Mouse (Mus musculus): Measurements from ENCODE around the gene Olfr1416. TPM values are rescaled to one million over a fixed set of nuclear protein-coding genes. Genes with fewer than 3 reads are reported as not detected.

Olfr1416 gene
- total and polyA plus RNA-seq, 3 experiments: not detected

DNA sequence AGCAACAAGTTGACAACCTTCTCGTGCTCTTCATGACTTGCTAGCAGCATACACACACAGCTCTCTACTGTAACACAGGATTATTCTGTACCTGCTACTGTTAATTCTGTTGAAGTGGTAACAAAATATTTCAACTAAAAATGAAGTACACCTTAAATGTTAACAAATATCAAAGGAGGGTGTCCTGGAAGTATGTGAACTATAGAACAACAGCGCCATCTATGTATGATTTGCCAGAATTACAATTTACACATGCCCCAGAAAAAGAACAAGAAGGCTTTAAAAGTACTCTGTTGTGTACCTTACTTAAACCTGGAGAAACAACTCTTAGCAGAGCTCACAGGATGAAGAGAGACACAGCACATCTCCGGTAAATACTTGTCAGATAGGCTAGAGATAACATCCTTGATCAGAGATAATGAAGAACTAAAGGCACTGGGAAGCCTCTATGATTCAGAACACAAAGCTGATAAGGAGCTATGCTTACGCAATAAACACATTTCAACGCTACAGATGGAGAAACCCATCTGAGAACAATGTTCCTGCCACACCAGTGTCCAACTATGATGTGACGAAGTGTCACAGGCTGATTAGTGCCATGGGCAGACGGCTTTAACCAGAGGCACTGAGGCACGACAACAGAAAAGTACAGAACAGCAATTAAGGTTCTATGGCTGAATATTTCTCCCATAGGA is 31.0 kb downstream of the Olfr1416 start:
- dilution Hi-C loops (cut with MboI; ENCODE audit: extremely low pct_ligation_motif_present, extremely low pct_unique_long_range_greater_than_20kb, low sequenced_read_pairs): no loop called here
- no peaks in the 10 kb centered on the region for H3K4me1 ChIP-seq (ENCODE audit: control insufficient read depth in 1 of 2, insufficient read depth in 2 of 2)
- H3K36me3 ChIP-seq (replicated peaks in 1 of 2; ENCODE audit: control insufficient read depth in 1 of 2, insufficient read depth in 1 of 2, low read length in 1 of 2): peaks cover 64 to 91% of the 10 kb centered on the region in 2 experiments
- H3K79me2 ChIP-seq (replicated peaks; ENCODE audit: control insufficient read depth, extremely low read depth, insufficient read depth, poor library complexity, severe bottlenecking): no peaks in the 10 kb centered on the region
- H3K9me3 ChIP-seq (replicated peaks; ENCODE audit: low read length): peaks cover 2% of the 10 kb centered on the region
- DNase-seq (ENCODE audit: extremely low read depth): peak; percentile 31
- H3K27me3 ChIP-seq (replicated peaks): no peaks in the 10 kb centered on the region
- no peak overlapping the region for H3K4me2 ChIP-seq (ENCODE audit: insufficient read depth, low read depth, poor library complexity, severe bottlenecking)
- in situ Hi-C loops (cut with MboI; ENCODE audit: low pct_ligation_motif_present, low pct_unique_long_range_greater_than_20kb, low sequenced_read_pairs): no loop called here
- H3K27ac ChIP-seq (ENCODE audit: insufficient read depth, low read depth): no peak overlapping the region
- no peak overlapping the region for H3K9ac ChIP-seq (ENCODE audit: insufficient read depth, low read depth)
- TF ChIP-seq RAD21 (IDR thresholded peaks at IDR 0.05; ENCODE audit: low read depth, low read length) (peak; percentile 78), POLR2AphosphoS2 (IDR thresholded peaks at IDR 0.05; ENCODE audit: low read depth, low read length) (no peak), SMC3 (IDR thresholded peaks at IDR 0.05; ENCODE audit: low read depth, low read length) (peak; percentile 32), CTCF (conservative IDR thresholded peaks at IDR 0.05 in 1 of 2, IDR thresholded peaks at IDR 0.05 in 1 of 2; ENCODE audit: low read depth in 2 of 2, low read length in 2 of 2) (peak; percentile 31 to 70; a peak in 2 of 4 replicates), MAFK (IDR thresholded peaks at IDR 0.05; ENCODE audit: insufficient replicate concordance, low read length) (no peak), CHD1 (IDR thresholded peaks at IDR 0.05; ENCODE audit: low read depth, low read length) (no peak), MYC (IDR thresholded peaks at IDR 0.05; ENCODE audit: low read depth, low read length) (no peak)
- no peak overlapping the region for H3K4me3 ChIP-seq (replicated peaks in 1 of 3; ENCODE audit: low read depth in 2 of 3, low read length in 2 of 3, poor library complexity in 1 of 3)

- H3K4me3 ChIP-seq (replicated peaks in 1 of 3; ENCODE audit: low read depth in 2 of 3, low read length in 2 of 3, poor library complexity in 1 of 3): no peak overlapping the region
- no peak overlapping the region for H3K4me2 ChIP-seq (ENCODE audit: insufficient read depth, low read depth, poor library complexity, severe bottlenecking)
- no peaks in the 10 kb centered on the region for H3K4me1 ChIP-seq (ENCODE audit: control insufficient read depth in 1 of 2, insufficient read depth in 2 of 2)
- in situ Hi-C loops (cut with MboI; ENCODE audit: low pct_ligation_motif_present, low pct_unique_long_range_greater_than_20kb, low sequenced_read_pairs): no loop called here
- H3K27me3 ChIP-seq (replicated peaks): no peaks in the 10 kb centered on the region
- TF ChIP-seq MAX (IDR thresholded peaks at IDR 0.05; ENCODE audit: low read length) (no peak), BHLHE40 (IDR thresholded peaks at IDR 0.05; ENCODE audit: low read depth, low read length) (no peak), HCFC1 (IDR thresholded peaks at IDR 0.05; ENCODE audit: low read depth, low read length) (no peak), JUN (IDR thresholded peaks at IDR 0.05; ENCODE audit: insufficient read depth, low read depth, low read length) (no peak), EP300 (IDR thresholded peaks at IDR 0.05; ENCODE audit: low read length) (no peak)
- no peaks in the 10 kb centered on the region for H3K9me3 ChIP-seq (replicated peaks; ENCODE audit: low read length)
- H3K79me2 ChIP-seq (replicated peaks; ENCODE audit: control insufficient read depth, extremely low read depth, insufficient read depth, poor library complexity, severe bottlenecking): no peaks in the 10 kb centered on the region
- H3K9ac ChIP-seq (ENCODE audit: insufficient read depth, low read depth): no peak overlapping the region
- dilution Hi-C loops (cut with MboI; ENCODE audit: extremely low pct_ligation_motif_present, extremely low pct_unique_long_range_greater_than_20kb, low sequenced_read_pairs): no loop called here
- peaks cover 65 to 94% of the 10 kb centered on the region in 2 experiments for H3K36me3 ChIP-seq (replicated peaks in 1 of 2; ENCODE audit: control insufficient read depth in 1 of 2, insufficient read depth in 1 of 2, low read length in 1 of 2)
- no peak overlapping the region for H3K27ac ChIP-seq (ENCODE audit: insufficient read depth, low read depth)
- no peak for DNase-seq (ENCODE audit: extremely low read depth)
Observed at GRCm38 (mm10) chr1:92448293-92448692, 36.6 kb downstream of the Olfr1416 start.

DNA sequence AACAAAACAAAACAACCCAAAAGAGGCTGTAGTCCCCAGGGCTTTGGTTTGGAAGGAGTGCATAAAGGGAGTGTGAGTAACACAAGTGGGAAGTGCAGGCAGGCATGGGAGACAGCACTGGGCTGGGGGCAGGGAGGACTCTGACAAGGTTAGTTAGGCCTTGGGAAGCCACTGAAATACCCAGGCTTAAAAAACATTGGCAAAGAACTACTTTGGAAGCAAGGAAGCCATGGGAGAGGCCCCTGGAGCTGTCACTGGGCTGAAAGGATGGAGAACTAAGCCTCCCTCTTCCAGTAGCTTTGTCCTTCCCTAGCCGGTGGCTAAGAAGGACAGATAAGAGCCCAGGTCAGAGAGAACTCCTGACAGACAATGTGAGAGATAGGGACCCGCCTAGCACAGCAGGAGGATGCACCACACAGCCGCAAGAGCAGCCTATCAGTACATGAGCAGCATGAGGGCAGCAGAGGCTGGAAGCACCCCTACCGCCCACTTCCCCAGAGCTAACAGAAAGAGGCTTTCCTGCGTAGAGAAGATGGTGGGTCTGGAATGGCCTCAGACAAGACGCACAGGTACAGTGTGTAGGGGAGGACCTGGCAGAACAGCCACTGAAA is 43.4 kb downstream of the Olfr1416 start:
- H3K36me3 ChIP-seq (replicated peaks in 1 of 2; ENCODE audit: control insufficient read depth in 1 of 2, insufficient read depth in 1 of 2, low read length in 1 of 2): peaks cover 51 to 83% of the 10 kb centered on the region in 2 experiments
- in situ Hi-C loops (cut with MboI; ENCODE audit: low pct_ligation_motif_present, low pct_unique_long_range_greater_than_20kb, low sequenced_read_pairs) (no loop called here), dilution Hi-C loops (cut with MboI; ENCODE audit: extremely low pct_ligation_motif_present, extremely low pct_unique_long_range_greater_than_20kb, low sequenced_read_pairs) (no loop called here)
- H3K4me1 ChIP-seq (ENCODE audit: control insufficient read depth in 1 of 2, insufficient read depth in 2 of 2): no peaks in the 10 kb centered on the region
- no peak overlapping the region for H3K4me3 ChIP-seq (replicated peaks in 1 of 3; ENCODE audit: low read depth in 2 of 3, low read length in 2 of 3, poor library complexity in 1 of 3)
- H3K4me2 ChIP-seq (ENCODE audit: insufficient read depth, low read depth, poor library complexity, severe bottlenecking): no peak overlapping the region
- TF ChIP-seq CHD2 (IDR thresholded peaks at IDR 0.05; ENCODE audit: low read length) (no peak), JUN (IDR thresholded peaks at IDR 0.05; ENCODE audit: insufficient read depth, low read depth, low read length) (no peak), NELFE (IDR thresholded peaks at IDR 0.05; ENCODE audit: low read depth, low read length) (no peak), RCOR1 (conservative IDR thresholded peaks at IDR 0.05; ENCODE audit: low read depth, low read length) (no peak), ZMIZ1 (IDR thresholded peaks at IDR 0.05; ENCODE audit: low read depth, low read length) (no peak), POLR2A (IDR thresholded peaks at IDR 0.05; ENCODE audit: low read depth, low read length) (no peak), PAX5 (IDR thresholded peaks at IDR 0.05; ENCODE audit: low read length) (no peak), TBP (conservative IDR thresholded peaks at IDR 0.05; ENCODE audit: low read depth, low read length) (no peak), UBTF (IDR thresholded peaks at IDR 0.05; ENCODE audit: low read depth, low read length) (no peak), CHD1 (IDR thresholded peaks at IDR 0.05; ENCODE audit: low read depth, low read length) (no peak), ETS1 (conservative IDR thresholded peaks at IDR 0.05; ENCODE audit: low read depth, low read length) (no peak), ZNF384 (IDR thresholded peaks at IDR 0.05; ENCODE audit: low read depth, low read length) (no peak), BHLHE40 (IDR thresholded peaks at IDR 0.05; ENCODE audit: low read depth, low read length) (no peak), SIN3A (IDR thresholded peaks at IDR 0.05; ENCODE audit: low read length) (no peak), EP300 (IDR thresholded peaks at IDR 0.05; ENCODE audit: low read length) (no peak), CTCF (conservative IDR thresholded peaks at IDR 0.05 in 1 of 2, IDR thresholded peaks at IDR 0.05 in 1 of 2; ENCODE audit: low read depth in 2 of 2, low read length in 2 of 2) (no peak), MAZ (IDR thresholded peaks at IDR 0.05; ENCODE audit: low read depth, low read length) (no peak)
- H3K27ac ChIP-seq (ENCODE audit: insufficient read depth, low read depth): no peak overlapping the region
- no peaks in the 10 kb centered on the region for H3K9me3 ChIP-seq (replicated peaks; ENCODE audit: low read length)
- DNase-seq (ENCODE audit: extremely low read depth): no peak
- no peaks in the 10 kb centered on the region for H3K27me3 ChIP-seq (replicated peaks)
- H3K9ac ChIP-seq (ENCODE audit: insufficient read depth, low read depth): no peak overlapping the region
- no peaks in the 10 kb centered on the region for H3K79me2 ChIP-seq (replicated peaks; ENCODE audit: control insufficient read depth, extremely low read depth, insufficient read depth, poor library complexity, severe bottlenecking)

Data from CH12.LX (cell line).